In the genomic region with DNA sequence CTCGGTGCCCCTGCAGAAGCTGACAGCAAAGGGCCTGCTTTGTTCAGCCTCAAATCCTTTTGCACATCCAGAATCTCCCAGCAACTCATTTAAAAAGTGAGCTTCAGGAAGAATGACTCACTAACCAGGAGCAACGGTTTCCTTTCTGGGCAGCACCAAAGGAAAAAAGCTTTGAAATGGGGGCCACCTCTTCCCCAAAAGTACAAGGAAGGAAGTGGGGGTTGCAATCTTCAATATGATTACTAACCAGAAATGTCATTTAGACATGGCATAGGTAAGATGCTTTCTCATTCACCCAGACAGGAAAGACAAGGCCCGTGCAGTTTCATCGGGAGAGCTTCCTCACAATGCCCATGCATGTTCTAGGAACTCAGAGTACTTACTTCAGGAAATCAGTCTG, we compare ENCODE assay signal across 12 mouse cellular contexts. TPM values are rescaled to one million over a fixed set of nuclear protein-coding genes. Genes with fewer than 3 reads are reported as not detected.
A peak's percentile ranks its signal among the peaks of the same experiment; 100 is the strongest.
DNase-seq lines count a peak whose midpoint lies in the region; ATAC-seq and TF ChIP-seq lines count a peak whose summit lies in the region.
"Had no signal": no experiment of that assay in that cellular context is flagged by ENCODE, and none has a peak within 500 bp of the region (broad histone marks: within the 10 kb centered on the region; RNA-seq: fewer than 3 reads in every experiment).

No protein-coding gene starts in this region.

- H3K27ac ChIP-seq in midbrain, embryonic 13.5 days = peak overlapping the region; percentile 44
- H3K27ac ChIP-seq in midbrain, embryonic 16.5 days (ENCODE audit: low read length) = no peak overlapping the region
- peak overlapping the region; percentile 28; the same call in 1 of the 2 replicates for H3K27ac ChIP-seq in hindbrain, postnatal 0 days
- peak overlapping the region; percentile 42; the same call in 1 of the 2 replicates for H3K27ac ChIP-seq in stomach, embryonic 15.5 days
- H3K27ac ChIP-seq: forebrain, embryonic 15.5 days had no signal

- DNase-seq in heart, adult 11 months = peak; percentile 95
- no peak for DNase-seq in heart, postnatal 25 days (ENCODE audit: low spot score)
- DNase-seq in hindbrain, postnatal 0 days (ENCODE audit: low spot score) = no peak
- DNase-seq in left cerebral cortex, adult 18-20 months (ENCODE audit: low spot score in 2 of 2) = no peak
- DNase-seq: adrenal gland, postnatal 25 days had no signal

- no peak overlapping the region for H3K4me3 ChIP-seq in midbrain, embryonic 13.5 days (replicated peaks)
- H3K4me3 ChIP-seq in midbrain, embryonic 16.5 days (ENCODE audit: low read depth, low read length) = no peak overlapping the region
- no peak overlapping the region for H3K4me3 ChIP-seq in hindbrain, postnatal 0 days (ENCODE audit: low read length)
- H3K4me3 ChIP-seq in stomach, embryonic 15.5 days (replicated peaks) = no peak overlapping the region
- H3K4me3 ChIP-seq: forebrain, embryonic 15.5 days had no signal

- H3K9ac ChIP-seq in midbrain, embryonic 13.5 days (replicated peaks) = no peak overlapping the region; the same call in 1 of the 2 replicates
- H3K9ac ChIP-seq in midbrain, embryonic 16.5 days (ENCODE audit: low read depth, low read length) = no peak overlapping the region
- no peak overlapping the region for H3K9ac ChIP-seq in hindbrain, postnatal 0 days (replicated peaks; ENCODE audit: low read length)
- no peak overlapping the region for H3K9ac ChIP-seq in stomach, embryonic 15.5 days
- H3K9ac ChIP-seq: forebrain, embryonic 15.5 days had no signal

- no peak for TF ChIP-seq CTCF in hindbrain, postnatal 0 days (IDR thresholded peaks at IDR 0.05; ENCODE audit: low read depth)

- H3K9me3 ChIP-seq in midbrain, embryonic 13.5 days = no peaks in the 10 kb centered on the region
- no peaks in the 10 kb centered on the region for H3K9me3 ChIP-seq in midbrain, embryonic 16.5 days (replicated peaks; ENCODE audit: control insufficient read depth, low read length, poor library complexity, severe bottlenecking)
- no peaks in the 10 kb centered on the region for H3K9me3 ChIP-seq in hindbrain, postnatal 0 days (ENCODE audit: low read length)
- no peaks in the 10 kb centered on the region for H3K9me3 ChIP-seq in stomach, embryonic 15.5 days
- H3K9me3 ChIP-seq: forebrain, embryonic 15.5 days had no signal

- intact Hi-C loops in heart, postnatal 25 days (cut with DNase I) = no loop called here

- H3K27me3 ChIP-seq in midbrain, embryonic 13.5 days = no peaks in the 10 kb centered on the region
- no peaks in the 10 kb centered on the region for H3K27me3 ChIP-seq in midbrain, embryonic 16.5 days (ENCODE audit: control insufficient read depth, insufficient read depth, low read depth, low read length)
- H3K27me3 ChIP-seq in hindbrain, postnatal 0 days (ENCODE audit: insufficient read depth, low read length) = no peaks in the 10 kb centered on the region
- H3K27me3 ChIP-seq in stomach, embryonic 15.5 days (replicated peaks) = no peaks in the 10 kb centered on the region
- H3K27me3 ChIP-seq: forebrain, embryonic 15.5 days had no signal

- H3K36me3 ChIP-seq in midbrain, embryonic 13.5 days = peaks cover 40% of the 10 kb centered on the region
- H3K36me3 ChIP-seq in midbrain, embryonic 16.5 days (ENCODE audit: control insufficient read depth, insufficient read depth, low read length) = peaks cover 13% of the 10 kb centered on the region
- peaks cover 15% of the 10 kb centered on the region for H3K36me3 ChIP-seq in hindbrain, postnatal 0 days (ENCODE audit: insufficient read depth, low read length)
- H3K36me3 ChIP-seq in stomach, embryonic 15.5 days = peaks cover 14% of the 10 kb centered on the region

- WGBS in midbrain, embryonic 13.5 days = 56% methylated on average over 4 of the region's 4 CpGs
- WGBS in midbrain, embryonic 16.5 days = 51% methylated on average over 4 of the region's 4 CpGs
- WGBS in hindbrain, postnatal 0 days = 40% methylated on average over 4 of the region's 4 CpGs
- WGBS in stomach, embryonic 15.5 days = 58% methylated on average over 4 of the region's 4 CpGs

- ATAC-seq in midbrain, embryonic 13.5 days = no peak
- no peak for ATAC-seq in midbrain, embryonic 16.5 days
- ATAC-seq in hindbrain, postnatal 0 days = no peak
- ATAC-seq in stomach, embryonic 15.5 days (ENCODE audit: insufficient read depth, low FRiP score, low read depth) = no peak
- no peak for ATAC-seq in erythroblast, adult 5-6 weeks (replicated peaks; ENCODE audit: low FRiP score, poor library complexity, severe bottlenecking)
- ATAC-seq: forebrain, embryonic 15.5 days had no signal

- H3K4me2 ChIP-seq in midbrain, embryonic 13.5 days (replicated peaks) = no peak overlapping the region
- H3K4me2 ChIP-seq in midbrain, embryonic 16.5 days (ENCODE audit: low read length) = no peak overlapping the region
- no peak overlapping the region for H3K4me2 ChIP-seq in hindbrain, postnatal 0 days (ENCODE audit: low read depth, low read length)
- no peak overlapping the region for H3K4me2 ChIP-seq in stomach, embryonic 15.5 days
- H3K4me2 ChIP-seq: forebrain, embryonic 15.5 days had no signal

- peaks cover 26% of the 10 kb centered on the region for H3K4me1 ChIP-seq in midbrain, embryonic 13.5 days (replicated peaks)
- H3K4me1 ChIP-seq in midbrain, embryonic 16.5 days (ENCODE audit: control insufficient read depth, insufficient read depth, low read length) = no peaks in the 10 kb centered on the region
- H3K4me1 ChIP-seq in hindbrain, postnatal 0 days (ENCODE audit: insufficient read depth, low read length) = peaks cover 8% of the 10 kb centered on the region; the same call in 1 of the 2 replicates
- peaks cover 31% of the 10 kb centered on the region for H3K4me1 ChIP-seq in stomach, embryonic 15.5 days
- H3K4me1 ChIP-seq: forebrain, embryonic 15.5 days had no signal

RNA-seq across cellular contexts. Expression of a gene that starts 7.6 kb away (rescaled TPM):
- not detected for total RNA-seq in heart, postnatal 25 days (2021)
- polyA plus RNA-seq in midbrain, embryonic 13.5 days (2015; fragmentation: Nextera tagmentation; extraction: Ambion mirVana) = 0.26 TPM in 1 of 2 replicates, not detected in the other
- 0.34 TPM in 1 of 2 replicates, not detected in the other for polyA plus RNA-seq in midbrain, embryonic 16.5 days (2015; fragmentation: Nextera tagmentation; extraction: Ambion mirVana)
- total RNA-seq in hindbrain, postnatal 0 days (2014; rRNA removed) = not detected in 2 replicates
- 0.24 and 0.28 TPM in 2 replicates for polyA plus RNA-seq in hindbrain, postnatal 0 days (2015; fragmentation: Nextera tagmentation; extraction: Ambion mirVana)
- not detected in 2 replicates for polyA plus RNA-seq in stomach, embryonic 15.5 days (2015; fragmentation: Nextera tagmentation; extraction: Ambion mirVana)
- not detected for total RNA-seq in left cerebral cortex, adult 18-20 months (2021)
- total RNA-seq in erythroblast, adult 5-6 weeks (2015; ENCODE audit: low replicate concordance) = not detected in 2 replicates
- not detected in 2 replicates for total RNA-seq in erythroblast, adult 5-6 weeks (2017; ENCODE audit: low replicate concordance)
- total RNA-seq: adrenal gland, postnatal 25 days; layer of hippocampus, adult 18-20 months had no signal
- polyA plus RNA-seq: neural tube, embryonic 14.5 days had no signal

RNA-seq across cellular contexts. Expression of a gene that starts 9.0 kb away (rescaled TPM):
- 10 to 100 TPM; 12.3 to 13.6 TPM for total RNA-seq in heart, postnatal 25 days (2021)
- 44.5 and 47.7 TPM in 2 replicates for polyA plus RNA-seq in midbrain, embryonic 13.5 days (2015; fragmentation: Nextera tagmentation; extraction: Ambion mirVana)
- polyA plus RNA-seq in midbrain, embryonic 16.5 days (2015; fragmentation: Nextera tagmentation; extraction: Ambion mirVana) = 64.9 and 65.9 TPM in 2 replicates
- total RNA-seq in hindbrain, postnatal 0 days (2014; rRNA removed) = 62.6 and 63.3 TPM in 2 replicates
- 56.0 and 61.7 TPM in 2 replicates for polyA plus RNA-seq in hindbrain, postnatal 0 days (2015; fragmentation: Nextera tagmentation; extraction: Ambion mirVana)
- polyA plus RNA-seq in stomach, embryonic 15.5 days (2015; fragmentation: Nextera tagmentation; extraction: Ambion mirVana) = 47.3 and 50.6 TPM in 2 replicates
- 10 to 100 TPM; 63.2 to 63.3 TPM for total RNA-seq in left cerebral cortex, adult 18-20 months (2021)
- 6.0 and 10.9 TPM in 2 replicates for total RNA-seq in erythroblast, adult 5-6 weeks (2015; ENCODE audit: low replicate concordance)
- total RNA-seq in erythroblast, adult 5-6 weeks (2017; ENCODE audit: low replicate concordance) = 3.1 and 6.6 TPM in 2 replicates

RNA-seq across cellular contexts. Expression of a gene that starts 16.8 kb away (rescaled TPM):
- total RNA-seq in heart, postnatal 25 days (2021) = 10 to 100 TPM; 62.1 to 66.8 TPM
- 27.4 and 29.5 TPM in 2 replicates for polyA plus RNA-seq in midbrain, embryonic 13.5 days (2015; fragmentation: Nextera tagmentation; extraction: Ambion mirVana)
- polyA plus RNA-seq in midbrain, embryonic 16.5 days (2015; fragmentation: Nextera tagmentation; extraction: Ambion mirVana) = 41.1 and 43.3 TPM in 2 replicates
- total RNA-seq in hindbrain, postnatal 0 days (2014; rRNA removed) = 246 and 248 TPM in 2 replicates
- 34.1 and 34.4 TPM in 2 replicates for polyA plus RNA-seq in hindbrain, postnatal 0 days (2015; fragmentation: Nextera tagmentation; extraction: Ambion mirVana)
- 24.5 and 25.5 TPM in 2 replicates for polyA plus RNA-seq in stomach, embryonic 15.5 days (2015; fragmentation: Nextera tagmentation; extraction: Ambion mirVana)
- total RNA-seq in left cerebral cortex, adult 18-20 months (2021) = 100 to 1,000 TPM; 152 to 162 TPM
- total RNA-seq in erythroblast, adult 5-6 weeks (2015; ENCODE audit: low replicate concordance) = 61.4 and 79.7 TPM in 2 replicates
- total RNA-seq in erythroblast, adult 5-6 weeks (2017; ENCODE audit: low replicate concordance) = 52.2 and 70.8 TPM in 2 replicates

RNA-seq across cellular contexts. Expression of a gene that starts 17.2 kb away (rescaled TPM):
- total RNA-seq in heart, postnatal 25 days (2021) = under 1 TPM; 0.68 to 0.98 TPM
- polyA plus RNA-seq in midbrain, embryonic 13.5 days (2015; fragmentation: Nextera tagmentation; extraction: Ambion mirVana) = 2.5 and 2.6 TPM in 2 replicates
- polyA plus RNA-seq in midbrain, embryonic 16.5 days (2015; fragmentation: Nextera tagmentation; extraction: Ambion mirVana) = 2.8 and 2.9 TPM in 2 replicates
- 0.61 and 1.2 TPM in 2 replicates for total RNA-seq in hindbrain, postnatal 0 days (2014; rRNA removed)
- 2.7 and 3.1 TPM in 2 replicates for polyA plus RNA-seq in hindbrain, postnatal 0 days (2015; fragmentation: Nextera tagmentation; extraction: Ambion mirVana)
- polyA plus RNA-seq in stomach, embryonic 15.5 days (2015; fragmentation: Nextera tagmentation; extraction: Ambion mirVana) = 2.8 and 4.0 TPM in 2 replicates
- 1 to 10 TPM; 1.8 to 2.4 TPM for total RNA-seq in left cerebral cortex, adult 18-20 months (2021)
- 8.4 and 14.0 TPM in 2 replicates for total RNA-seq in erythroblast, adult 5-6 weeks (2015; ENCODE audit: low replicate concordance)
- 8.8 and 22.0 TPM in 2 replicates for total RNA-seq in erythroblast, adult 5-6 weeks (2017; ENCODE audit: low replicate concordance)

RNA-seq across cellular contexts. Expression of a gene that starts 29.0 kb away (rescaled TPM):
- total RNA-seq in heart, postnatal 25 days (2021) = under 1 TPM; 0.31 to 0.47 TPM
- 0.45 and 0.70 TPM in 2 replicates for polyA plus RNA-seq in midbrain, embryonic 13.5 days (2015; fragmentation: Nextera tagmentation; extraction: Ambion mirVana)
- 0.41 and 0.92 TPM in 2 replicates for polyA plus RNA-seq in midbrain, embryonic 16.5 days (2015; fragmentation: Nextera tagmentation; extraction: Ambion mirVana)
- total RNA-seq in hindbrain, postnatal 0 days (2014; rRNA removed) = 9.8 and 13.0 TPM in 2 replicates
- 10.0 and 11.3 TPM in 2 replicates for polyA plus RNA-seq in hindbrain, postnatal 0 days (2015; fragmentation: Nextera tagmentation; extraction: Ambion mirVana)
- polyA plus RNA-seq in stomach, embryonic 15.5 days (2015; fragmentation: Nextera tagmentation; extraction: Ambion mirVana) = 0.06 and 0.21 TPM in 2 replicates
- under 1 TPM; 0.35 to 0.66 TPM for total RNA-seq in left cerebral cortex, adult 18-20 months (2021)
- 0.63 TPM in 1 of 2 replicates, not detected in the other for total RNA-seq in erythroblast, adult 5-6 weeks (2015; ENCODE audit: low replicate concordance)
- total RNA-seq in erythroblast, adult 5-6 weeks (2017; ENCODE audit: low replicate concordance) = not detected in 2 replicates
